Mouse (Mus musculus): ENCODE results near the gene Cd44. TPM values are rescaled to one million over a fixed set of nuclear protein-coding genes. Genes with fewer than 3 reads are reported as not detected.

The Cd44 gene
- polyA plus RNA-seq, 1 experiment from 2014 or later: 4.0 TPM

- Histone ChIP-seq H3K27me3 (ENCODE audit: control insufficient read depth, insufficient read depth, low read length) (no peaks in the 10 kb centered on the region), H3K4me3 (ENCODE audit: low read depth, low read length) (no peak overlapping the region), H3K36me3 (replicated peaks; ENCODE audit: control insufficient read depth, insufficient read depth, low read depth, low read length) (no peaks in the 10 kb centered on the region), H3K4me2 (ENCODE audit: low read depth, low read length) (no peak overlapping the region), H3K9ac (replicated peaks; ENCODE audit: low read length) (no peak overlapping the region), H3K4me1 (ENCODE audit: control insufficient read depth, insufficient read depth, low read length) (no peaks in the 10 kb centered on the region), H3K27ac (replicated peaks; ENCODE audit: low read depth, low read length) (no peak overlapping the region), H3K9me3 (replicated peaks; ENCODE audit: control insufficient read depth, low read length) (no peaks in the 10 kb centered on the region)
- ATAC-seq (replicated peaks; ENCODE audit: insufficient number of reproducible peaks, low FRiP score, low TSS enrichment, low read depth): no peak
- DNase-seq (ENCODE audit: low spot score): no peak
- 42% methylated on average over 10 of the region's 10 CpGs for WGBS
Observed at GRCm38 (mm10) chr2:102941937-102942781, 40.7 kb upstream of the Cd44 start.

GRCm38 (mm10) chr2:102940813-102941361 is 39.4 kb upstream of the Cd44 start:
- H3K4me2 ChIP-seq (ENCODE audit: low read depth, low read length): no peak overlapping the region
- DNase-seq (ENCODE audit: low spot score) (no peak), ATAC-seq (replicated peaks; ENCODE audit: insufficient number of reproducible peaks, low FRiP score, low TSS enrichment, low read depth) (no peak)
- 65% methylated on average over 8 of the region's 8 CpGs for WGBS
- no peaks in the 10 kb centered on the region for H3K4me1 ChIP-seq (ENCODE audit: control insufficient read depth, insufficient read depth, low read length)
- H3K9ac ChIP-seq (replicated peaks; ENCODE audit: low read length): no peak overlapping the region
- no peaks in the 10 kb centered on the region for H3K27me3 ChIP-seq (ENCODE audit: control insufficient read depth, insufficient read depth, low read length)
- H3K27ac ChIP-seq (replicated peaks; ENCODE audit: low read depth, low read length): no peak overlapping the region
- no peak overlapping the region for H3K4me3 ChIP-seq (ENCODE audit: low read depth, low read length)
- H3K36me3 ChIP-seq (replicated peaks; ENCODE audit: control insufficient read depth, insufficient read depth, low read depth, low read length): no peaks in the 10 kb centered on the region
- H3K9me3 ChIP-seq (replicated peaks; ENCODE audit: control insufficient read depth, low read length): no peaks in the 10 kb centered on the region

- H3K27me3 ChIP-seq (ENCODE audit: control insufficient read depth, insufficient read depth, low read length): no peaks in the 10 kb centered on the region
- H3K9ac ChIP-seq (replicated peaks; ENCODE audit: low read length): no peak overlapping the region
- no peak for DNase-seq (ENCODE audit: low spot score)
- H3K4me2 ChIP-seq (ENCODE audit: low read depth, low read length): no peak overlapping the region
- no peak overlapping the region for H3K4me3 ChIP-seq (ENCODE audit: low read depth, low read length)
- no peak for ATAC-seq (replicated peaks; ENCODE audit: insufficient number of reproducible peaks, low FRiP score, low TSS enrichment, low read depth)
- no peaks in the 10 kb centered on the region for H3K4me1 ChIP-seq (ENCODE audit: control insufficient read depth, insufficient read depth, low read length)
- WGBS: 88% methylated on average over 8 of the region's 8 CpGs
- no peaks in the 10 kb centered on the region for H3K36me3 ChIP-seq (replicated peaks; ENCODE audit: control insufficient read depth, insufficient read depth, low read depth, low read length)
- no peak overlapping the region for H3K27ac ChIP-seq (replicated peaks; ENCODE audit: low read depth, low read length)
- H3K9me3 ChIP-seq (replicated peaks; ENCODE audit: control insufficient read depth, low read length): no peaks in the 10 kb centered on the region
Observed at GRCm38 (mm10) chr2:102940158-102940557, 38.7 kb upstream of the Cd44 start.

- no peaks in the 10 kb centered on the region for H3K4me1 ChIP-seq (ENCODE audit: control insufficient read depth, insufficient read depth, low read length)
- H3K36me3 ChIP-seq (replicated peaks; ENCODE audit: control insufficient read depth, insufficient read depth, low read depth, low read length): no peaks in the 10 kb centered on the region
- no peaks in the 10 kb centered on the region for H3K27me3 ChIP-seq (ENCODE audit: control insufficient read depth, insufficient read depth, low read length)
- H3K27ac ChIP-seq (replicated peaks; ENCODE audit: low read depth, low read length): no peak overlapping the region
- DNase-seq (ENCODE audit: low spot score) (no peak), ATAC-seq (replicated peaks; ENCODE audit: insufficient number of reproducible peaks, low FRiP score, low TSS enrichment, low read depth) (peak; percentile 70)
- H3K4me3 ChIP-seq (ENCODE audit: low read depth, low read length): no peak overlapping the region
- H3K9ac ChIP-seq (replicated peaks; ENCODE audit: low read length): no peak overlapping the region
- 49% methylated on average over 3 of the region's 3 CpGs for WGBS
- H3K9me3 ChIP-seq (replicated peaks; ENCODE audit: control insufficient read depth, low read length): no peaks in the 10 kb centered on the region
- no peak overlapping the region for H3K4me2 ChIP-seq (ENCODE audit: low read depth, low read length)
Observed at GRCm38 (mm10) chr2:102936886-102937285, 35.4 kb upstream of the Cd44 start.

- Histone ChIP-seq H3K9ac (replicated peaks; ENCODE audit: low read length) (no peak overlapping the region), H3K4me1 (ENCODE audit: control insufficient read depth, insufficient read depth, low read length) (no peaks in the 10 kb centered on the region), H3K36me3 (replicated peaks; ENCODE audit: control insufficient read depth, insufficient read depth, low read depth, low read length) (no peaks in the 10 kb centered on the region), H3K4me3 (ENCODE audit: low read depth, low read length) (no peak overlapping the region), H3K9me3 (replicated peaks; ENCODE audit: control insufficient read depth, low read length) (no peaks in the 10 kb centered on the region), H3K27ac (replicated peaks; ENCODE audit: low read depth, low read length) (no peak overlapping the region), H3K4me2 (ENCODE audit: low read depth, low read length) (no peak overlapping the region), H3K27me3 (ENCODE audit: control insufficient read depth, insufficient read depth, low read length) (no peaks in the 10 kb centered on the region)
- no peak for ATAC-seq (replicated peaks; ENCODE audit: insufficient number of reproducible peaks, low FRiP score, low TSS enrichment, low read depth)
- DNase-seq (ENCODE audit: low spot score): no peak
- WGBS: 64% methylated on average over 3 of the region's 3 CpGs
Observed at GRCm38 (mm10) chr2:102934834-102935233, 33.4 kb upstream of the Cd44 start.

- Histone ChIP-seq H3K9ac (replicated peaks; ENCODE audit: low read length) (no peak overlapping the region), H3K9me3 (replicated peaks; ENCODE audit: control insufficient read depth, low read length) (no peaks in the 10 kb centered on the region), H3K36me3 (replicated peaks; ENCODE audit: control insufficient read depth, insufficient read depth, low read depth, low read length) (no peaks in the 10 kb centered on the region), H3K4me2 (ENCODE audit: low read depth, low read length) (no peak overlapping the region), H3K4me1 (ENCODE audit: control insufficient read depth, insufficient read depth, low read length) (no peaks in the 10 kb centered on the region), H3K27me3 (ENCODE audit: control insufficient read depth, insufficient read depth, low read length) (no peaks in the 10 kb centered on the region), H3K4me3 (ENCODE audit: low read depth, low read length) (no peak overlapping the region), H3K27ac (replicated peaks; ENCODE audit: low read depth, low read length) (no peak overlapping the region)
- DNase-seq (ENCODE audit: low spot score) (no peak), ATAC-seq (replicated peaks; ENCODE audit: insufficient number of reproducible peaks, low FRiP score, low TSS enrichment, low read depth) (no peak)
Observed at GRCm38 (mm10) chr2:102933787-102934186, 32.3 kb upstream of the Cd44 start.

- Histone ChIP-seq H3K36me3 (replicated peaks; ENCODE audit: control insufficient read depth, insufficient read depth, low read depth, low read length) (no peaks in the 10 kb centered on the region), H3K27ac (replicated peaks; ENCODE audit: low read depth, low read length) (no peak overlapping the region), H3K9me3 (replicated peaks; ENCODE audit: control insufficient read depth, low read length) (no peaks in the 10 kb centered on the region), H3K9ac (replicated peaks; ENCODE audit: low read length) (no peak overlapping the region), H3K4me1 (ENCODE audit: control insufficient read depth, insufficient read depth, low read length) (no peaks in the 10 kb centered on the region), H3K4me2 (ENCODE audit: low read depth, low read length) (no peak overlapping the region), H3K4me3 (ENCODE audit: low read depth, low read length) (no peak overlapping the region), H3K27me3 (ENCODE audit: control insufficient read depth, insufficient read depth, low read length) (no peaks in the 10 kb centered on the region)
- WGBS: 81% methylated on average over 4 of the region's 4 CpGs
- ATAC-seq (replicated peaks; ENCODE audit: insufficient number of reproducible peaks, low FRiP score, low TSS enrichment, low read depth) (no peak), DNase-seq (ENCODE audit: low spot score) (no peak)
Observed at GRCm38 (mm10) chr2:102933142-102933541, 31.7 kb upstream of the Cd44 start.

GRCm38 (mm10) chr2:102932667-102933066 is 31.2 kb upstream of the Cd44 start:
- Histone ChIP-seq H3K4me1 (ENCODE audit: control insufficient read depth, insufficient read depth, low read length) (no peaks in the 10 kb centered on the region), H3K36me3 (replicated peaks; ENCODE audit: control insufficient read depth, insufficient read depth, low read depth, low read length) (no peaks in the 10 kb centered on the region), H3K9me3 (replicated peaks; ENCODE audit: control insufficient read depth, low read length) (no peaks in the 10 kb centered on the region), H3K4me2 (ENCODE audit: low read depth, low read length) (no peak overlapping the region), H3K4me3 (ENCODE audit: low read depth, low read length) (no peak overlapping the region), H3K27ac (replicated peaks; ENCODE audit: low read depth, low read length) (no peak overlapping the region), H3K27me3 (ENCODE audit: control insufficient read depth, insufficient read depth, low read length) (no peaks in the 10 kb centered on the region), H3K9ac (replicated peaks; ENCODE audit: low read length) (no peak overlapping the region)
- ATAC-seq (replicated peaks; ENCODE audit: insufficient number of reproducible peaks, low FRiP score, low TSS enrichment, low read depth) (no peak), DNase-seq (ENCODE audit: low spot score) (no peak)
- WGBS: 29% methylated on average over 1 of the region's 1 CpGs
